Mouse (Mus musculus): Measurements from ENCODE around the gene Chrna9.

- no peak for TF ChIP-seq CTCF (IDR thresholded peaks at IDR 0.05; ENCODE audit: borderline replicate concordance, insufficient read depth, low read length)
- TF ChIP-seq POLR2A (IDR thresholded peaks at IDR 0.05; ENCODE audit: low read depth, low read length) = no peak
These were observed 65.9 kb downstream of the Chrna9 start for GRCm38 (mm10) chr5:66000567-66001125.

All from embryonic fibroblast, embryonic 13.5 days (primary cell).